Mouse (Mus musculus): ENCODE data around the gene Grb14.

- TF ChIP-seq CTCF (IDR thresholded peaks at IDR 0.05; ENCODE audit: borderline replicate concordance, extremely low read depth, insufficient read depth, insufficient read length): no peak
- no peak for TF ChIP-seq POLR2A (IDR thresholded peaks at IDR 0.05; ENCODE audit: borderline replicate concordance, extremely low read depth, insufficient read depth, insufficient read length, poor library complexity, severe bottlenecking)
These were observed 14.7 kb downstream of the Grb14 start for GRCm38 (mm10) chr2:65010105-65010504.
